Mouse (Mus musculus): ENCODE measurements around the gene Carmil1. TPM values are rescaled to one million over a fixed set of nuclear protein-coding genes. Genes with fewer than 3 reads are reported as not detected.

Gene Carmil1
- total RNA-seq, 2 experiments from 2014 or later: 44.2 to 46.3 TPM

DNA sequence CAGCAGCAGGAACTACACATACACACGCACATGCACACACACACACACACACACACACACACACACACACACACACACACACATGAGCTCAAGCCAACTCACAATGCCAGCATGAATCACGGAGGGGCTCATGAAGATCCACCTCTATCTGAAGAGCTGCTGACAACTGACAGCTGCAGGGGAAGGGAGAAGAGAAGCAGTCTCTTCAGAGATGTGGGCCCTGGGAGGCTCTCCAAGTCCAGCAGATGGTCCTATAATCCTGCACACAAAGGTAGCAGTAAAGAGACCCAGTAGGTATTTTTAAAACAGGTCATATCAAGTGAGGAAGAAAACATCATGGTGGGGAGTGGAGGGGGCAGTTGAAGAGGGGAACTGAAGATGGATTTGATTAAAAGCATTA, 281.8 kb downstream of the Carmil1 start:
- intact Hi-C loops (cut with DNase I): no loop called here
- no peak for DNase-seq (ENCODE audit: low spot score in 2 of 2)

- intact Hi-C loops (cut with DNase I): no loop called here
- DNase-seq (ENCODE audit: low spot score in 2 of 2): no peak
Measured at GRCm38 (mm10) chr13:23994756-23995155, 285.8 kb downstream of the Carmil1 start.

- intact Hi-C loops (cut with DNase I): no loop called here
Measured at GRCm38 (mm10) chr13:23994024-23994423, 286.6 kb downstream of the Carmil1 start.

DNA sequence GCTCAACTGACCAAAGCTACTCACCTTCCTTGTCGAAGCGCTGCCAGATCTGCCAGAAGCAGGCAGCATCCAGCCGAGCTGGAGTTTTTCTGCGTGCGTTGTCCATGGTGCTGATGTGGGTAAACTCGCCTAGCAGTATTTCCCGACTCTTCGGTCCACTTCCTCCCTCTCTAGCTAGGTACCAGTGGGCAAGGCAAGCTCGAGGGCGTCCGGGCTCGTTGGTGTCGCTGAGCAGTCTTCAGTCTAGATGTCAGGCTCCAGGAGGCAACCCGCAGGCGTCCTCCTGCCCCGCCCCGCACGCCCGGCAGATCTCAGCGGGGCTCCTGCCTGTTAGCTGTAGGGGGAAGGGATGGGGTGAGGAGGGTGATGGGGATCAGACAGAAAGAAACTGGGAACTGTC, 289.7 kb downstream of the Carmil1 start, which contains the start of gene Scgn:
Gene Scgn (minus strand): TSS at position 287 of the 400 bp plus-strand sequence.
- peak in 1 of 2 experiments; percentile 37 for DNase-seq (ENCODE audit: low spot score in 2 of 2)
- intact Hi-C loops (cut with DNase I): no loop called here

More at GRCm38 (mm10) chr13:23994024-23994423, 286.6 kb downstream of the Carmil1 start:
- no peak for DNase-seq (ENCODE audit: low spot score in 2 of 2)

DNA sequence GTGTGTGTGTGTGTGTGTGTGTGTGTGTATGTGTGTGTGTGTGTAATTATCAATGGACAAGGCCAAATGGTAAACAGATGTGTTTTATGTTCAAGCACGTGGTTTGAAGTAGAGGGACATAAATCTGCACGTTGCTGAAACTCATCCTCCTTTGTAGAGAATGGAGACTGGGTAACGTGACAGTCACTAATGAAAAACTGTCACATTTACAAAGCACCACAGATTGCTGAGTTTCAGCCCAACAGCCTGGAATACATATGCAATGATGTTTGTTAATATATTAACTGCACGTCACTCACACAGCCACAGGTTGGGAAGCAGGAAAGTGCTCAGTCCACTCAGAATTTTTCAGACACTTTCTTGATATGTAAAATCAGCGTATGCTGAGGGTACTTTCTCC, 290.1 kb downstream of the Carmil1 start:
- no peak for DNase-seq (ENCODE audit: low spot score in 2 of 2)

DNA sequence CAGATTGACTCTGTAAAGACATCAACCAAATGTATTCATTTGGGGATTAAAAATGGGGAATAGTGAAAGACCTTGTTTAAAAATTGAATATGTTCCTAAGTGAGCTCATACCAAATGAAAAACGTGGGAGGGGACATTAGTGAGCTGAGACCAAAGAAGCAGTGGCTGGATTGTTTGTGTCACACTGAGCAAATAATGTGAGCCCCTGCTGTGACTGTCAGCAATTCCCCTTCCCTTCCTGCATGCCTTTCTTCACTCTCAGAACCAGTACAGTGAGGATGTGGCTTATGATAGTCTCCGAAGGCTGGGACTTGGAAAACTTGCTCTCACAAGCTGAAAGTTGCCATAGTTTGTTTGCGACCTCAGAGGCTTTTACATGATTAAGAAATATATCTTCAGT, 295.5 kb downstream of the Carmil1 start:
- DNase-seq (ENCODE audit: low spot score in 2 of 2): no peak
- intact Hi-C loops (cut with DNase I): no loop called here

More for the DNA sequence above, 290.1 kb downstream of the Carmil1 start:
- intact Hi-C loops (cut with DNase I): no loop called here

GRCm38 (mm10) chr13:23972271-23972670, 308.3 kb downstream of the Carmil1 start:
- intact Hi-C loops (cut with DNase I): no loop called here
- no peak for DNase-seq (ENCODE audit: low spot score in 2 of 2)

DNA sequence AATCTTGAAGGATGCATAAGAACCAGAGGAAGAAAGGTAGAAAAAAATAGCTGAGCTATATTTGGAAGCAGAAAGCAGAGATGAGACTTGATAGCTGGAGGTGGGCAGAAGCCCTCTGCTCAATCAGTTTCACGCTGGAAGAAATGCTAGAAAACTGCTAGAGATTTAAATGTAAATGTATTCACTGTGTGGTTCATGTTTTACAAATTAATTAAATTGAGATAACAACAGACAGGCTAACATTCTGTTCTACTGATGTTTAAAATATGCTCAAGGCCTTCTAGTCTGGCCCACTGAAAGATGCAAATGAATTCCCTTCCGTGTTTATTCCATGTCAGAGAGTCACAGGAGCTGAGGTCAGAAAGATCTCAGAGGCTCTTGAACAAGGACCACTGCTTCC, 308.7 kb downstream of the Carmil1 start:
- intact Hi-C loops (cut with DNase I): no loop called here
- peak in 1 of 2 experiments; percentile 8 for DNase-seq (ENCODE audit: low spot score in 2 of 2)

DNA sequence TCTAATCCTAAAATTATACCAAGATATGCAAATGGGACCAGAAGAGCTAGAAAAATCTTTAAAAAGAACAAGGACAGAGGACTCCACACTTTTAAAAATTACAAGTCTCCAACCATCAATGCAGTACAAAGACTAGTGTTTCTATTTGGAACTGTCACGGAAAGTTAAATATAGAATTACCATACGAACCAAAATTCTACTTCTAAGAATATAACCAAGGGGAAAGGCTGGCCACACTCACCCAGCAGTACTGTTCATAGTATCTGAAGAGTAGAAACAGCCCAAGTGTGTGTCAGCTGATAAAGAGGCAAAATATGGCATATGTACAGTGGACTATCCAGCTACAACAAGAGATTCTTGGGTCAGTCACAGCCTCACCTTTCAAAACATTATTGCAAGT, 315.7 kb downstream of the Carmil1 start:
- no peak for DNase-seq (ENCODE audit: low spot score in 2 of 2)
- intact Hi-C loops (cut with DNase I): no loop called here

Other genes with a start within 250 kb of the Carmil1 start
- gene Cmah, start 46.6 kb upstream of the Carmil1 start, total RNA-seq (2021): under 1 TPM; 0.20 to 0.44 TPM

Data from left cerebral cortex, postnatal 14 days (tissue).